Mouse (Mus musculus) kidney, adult 11 months (tissue): ENCODE measurements around the gene Erg28.

ENCODE experiments used
- DNase-seq: peaks from one replicate; pipeline ENCODE4 v3.0.0; 2022

The Erg28 gene

GRCm38 (mm10) chr12:85811676-85812075 is 12.7 kb downstream of the Erg28 start:
- DNase-seq = no peak

GRCm38 (mm10) chr12:85810959-85811358 is 13.4 kb downstream of the Erg28 start:
- no peak for DNase-seq

GRCm38 (mm10) chr12:85809726-85810125 is 14.6 kb downstream of the Erg28 start:
- DNase-seq = no peak

GRCm38 (mm10) chr12:85800031-85800430 is 24.3 kb downstream of the Erg28 start:
- no peak for DNase-seq

- DNase-seq = no peak
These were observed 28.8 kb downstream of the Erg28 start for GRCm38 (mm10) chr12:85795551-85795950.

GRCm38 (mm10) chr12:85794094-85794493 is 30.3 kb downstream of the Erg28 start:
- no peak for DNase-seq

- peak; percentile 18 for DNase-seq
These were observed 31.5 kb downstream of the Erg28 start for GRCm38 (mm10) chr12:85792821-85793346.

- DNase-seq = no peak
These were observed 32.2 kb downstream of the Erg28 start for GRCm38 (mm10) chr12:85792158-85792557.

GRCm38 (mm10) chr12:85784916-85785815 is 39.2 kb downstream of the Erg28 start:
- DNase-seq = peak; percentile 56

GRCm38 (mm10) chr12:85781606-85782005 is 42.7 kb downstream of the Erg28 start:
- DNase-seq = no peak

- no peak for DNase-seq
These were observed 44.6 kb downstream of the Erg28 start for GRCm38 (mm10) chr12:85779707-85780106.

- DNase-seq = no peak
These were observed 45.4 kb downstream of the Erg28 start for GRCm38 (mm10) chr12:85778962-85779361.

- no peak for DNase-seq
These were observed 53.0 kb downstream of the Erg28 start for GRCm38 (mm10) chr12:85771356-85771755.

GRCm38 (mm10) chr12:85767750-85768149 is 56.6 kb downstream of the Erg28 start:
- DNase-seq = no peak

GRCm38 (mm10) chr12:85766287-85766686 is 58.1 kb downstream of the Erg28 start:
- no peak for DNase-seq
